Mouse (Mus musculus): ENCODE results near the gene Itga1. TPM values are rescaled to one million over a fixed set of nuclear protein-coding genes. Genes with fewer than 3 reads are reported as not detected.

Gene Itga1
- total and polyA plus RNA-seq, 3 experiments, result under 0.01 to 0.04 (median 0.01) TPM

- TF ChIP-seq CHD1 (IDR thresholded peaks at IDR 0.05; ENCODE audit: low read depth, low read length) (no peak), UBTF (IDR thresholded peaks at IDR 0.05; ENCODE audit: low read depth, low read length) (no peak), NELFE (IDR thresholded peaks at IDR 0.05; ENCODE audit: low read depth, low read length) (no peak), TBP (conservative IDR thresholded peaks at IDR 0.05; ENCODE audit: low read depth, low read length) (no peak), CTCF (conservative IDR thresholded peaks at IDR 0.05 in 1 of 2, IDR thresholded peaks at IDR 0.05 in 1 of 2; ENCODE audit: low read depth in 2 of 2, low read length in 2 of 2) (no peak), USF1 (IDR thresholded peaks at IDR 0.05; ENCODE audit: low read depth, low read length) (no peak), SMC3 (IDR thresholded peaks at IDR 0.05; ENCODE audit: low read depth, low read length) (no peak), RCOR1 (conservative IDR thresholded peaks at IDR 0.05; ENCODE audit: low read depth, low read length) (no peak), GABPA (IDR thresholded peaks at IDR 0.05; ENCODE audit: insufficient replicate concordance, low read depth, low read length) (no peak), KAT2A (IDR thresholded peaks at IDR 0.05; ENCODE audit: insufficient replicate concordance, low read length) (no peak), MXI1 (IDR thresholded peaks at IDR 0.05; ENCODE audit: low read depth, low read length) (no peak), POLR2A (IDR thresholded peaks at IDR 0.05; ENCODE audit: low read depth, low read length) (no peak), PAX5 (IDR thresholded peaks at IDR 0.05; ENCODE audit: low read length) (no peak), TCF12 (IDR thresholded peaks at IDR 0.05; ENCODE audit: low read depth, low read length) (no peak)
- Histone ChIP-seq H3K4me1 (ENCODE audit: control insufficient read depth in 1 of 2, insufficient read depth in 2 of 2) (no peaks in the 10 kb centered on the region), H3K79me2 (replicated peaks; ENCODE audit: control insufficient read depth, extremely low read depth, insufficient read depth, poor library complexity, severe bottlenecking) (no peaks in the 10 kb centered on the region), H3K9me3 (replicated peaks; ENCODE audit: low read length) (no peaks in the 10 kb centered on the region), H3K36me3 (replicated peaks in 1 of 2; ENCODE audit: control insufficient read depth in 1 of 2, insufficient read depth in 1 of 2, low read length in 1 of 2) (no peaks in the 10 kb centered on the region), H3K27ac (ENCODE audit: insufficient read depth, low read depth) (no peak overlapping the region), H3K4me3 (replicated peaks in 1 of 3; ENCODE audit: low read depth in 2 of 3, low read length in 2 of 3, poor library complexity in 1 of 3) (no peak overlapping the region), H3K4me2 (ENCODE audit: insufficient read depth, low read depth, poor library complexity, severe bottlenecking) (no peak overlapping the region), H3K9ac (ENCODE audit: insufficient read depth, low read depth) (no peak overlapping the region), H3K27me3 (replicated peaks) (no peaks in the 10 kb centered on the region)
- dilution Hi-C loops (cut with MboI; ENCODE audit: extremely low pct_ligation_motif_present, extremely low pct_unique_long_range_greater_than_20kb, low sequenced_read_pairs) (no loop called here), in situ Hi-C loops (cut with MboI; ENCODE audit: low pct_ligation_motif_present, low pct_unique_long_range_greater_than_20kb, low sequenced_read_pairs) (no loop called here)
- no peak for DNase-seq (ENCODE audit: extremely low read depth)
Measured at GRCm38 (mm10) chr13:115138513-115138912, 36.7 kb upstream of the Itga1 start.

- TF ChIP-seq NELFE (IDR thresholded peaks at IDR 0.05; ENCODE audit: low read depth, low read length) (no peak), MAZ (IDR thresholded peaks at IDR 0.05; ENCODE audit: low read depth, low read length) (no peak), MYC (IDR thresholded peaks at IDR 0.05; ENCODE audit: low read depth, low read length) (no peak), ZC3H11A (IDR thresholded peaks at IDR 0.05; ENCODE audit: low read depth, low read length) (no peak), IRF4 (IDR thresholded peaks at IDR 0.05; ENCODE audit: low read depth, low read length) (peak; percentile 82), MXI1 (IDR thresholded peaks at IDR 0.05; ENCODE audit: low read depth, low read length) (no peak), TCF12 (IDR thresholded peaks at IDR 0.05; ENCODE audit: low read depth, low read length) (no peak), ELF1 (IDR thresholded peaks at IDR 0.05; ENCODE audit: low read depth, low read length) (no peak), E2F4 (IDR thresholded peaks at IDR 0.05; ENCODE audit: insufficient replicate concordance, low read depth, low read length) (no peak), ZNF384 (IDR thresholded peaks at IDR 0.05; ENCODE audit: low read depth, low read length) (0 out of 2 replicates have a peak, but pooled peaks have one; percentile 12), ETS1 (conservative IDR thresholded peaks at IDR 0.05; ENCODE audit: low read depth, low read length) (peak; percentile 84), CTCF (conservative IDR thresholded peaks at IDR 0.05 in 1 of 2, IDR thresholded peaks at IDR 0.05 in 1 of 2; ENCODE audit: low read depth in 2 of 2, low read length in 2 of 2) (no peak), TBP (conservative IDR thresholded peaks at IDR 0.05; ENCODE audit: low read depth, low read length) (no peak), RAD21 (IDR thresholded peaks at IDR 0.05; ENCODE audit: low read depth, low read length) (no peak), CHD1 (IDR thresholded peaks at IDR 0.05; ENCODE audit: low read depth, low read length) (no peak), EP300 (IDR thresholded peaks at IDR 0.05; ENCODE audit: low read length) (peak; percentile 83)
- DNase-seq (ENCODE audit: extremely low read depth), result peak; percentile 31
- in situ Hi-C loops (cut with MboI; ENCODE audit: low pct_ligation_motif_present, low pct_unique_long_range_greater_than_20kb, low sequenced_read_pairs) (no loop called here), dilution Hi-C loops (cut with MboI; ENCODE audit: extremely low pct_ligation_motif_present, extremely low pct_unique_long_range_greater_than_20kb, low sequenced_read_pairs) (no loop called here)
- no peak overlapping the region for H3K4me2 ChIP-seq (ENCODE audit: insufficient read depth, low read depth, poor library complexity, severe bottlenecking)
- no peaks in the 10 kb centered on the region for H3K79me2 ChIP-seq (replicated peaks; ENCODE audit: control insufficient read depth, extremely low read depth, insufficient read depth, poor library complexity, severe bottlenecking)
- H3K9me3 ChIP-seq (replicated peaks; ENCODE audit: low read length), result no peaks in the 10 kb centered on the region
- H3K36me3 ChIP-seq (replicated peaks in 1 of 2; ENCODE audit: control insufficient read depth in 1 of 2, insufficient read depth in 1 of 2, low read length in 1 of 2), result no peaks in the 10 kb centered on the region
- H3K4me1 ChIP-seq (ENCODE audit: control insufficient read depth in 1 of 2, insufficient read depth in 2 of 2), result 0 out of 4 replicates have a peak, but pooled peaks cover 0 to under 1% of the 10 kb centered on the region in 2 experiments
- no peaks in the 10 kb centered on the region for H3K27me3 ChIP-seq (replicated peaks)
- H3K27ac ChIP-seq (ENCODE audit: insufficient read depth, low read depth), result no peak overlapping the region
- H3K9ac ChIP-seq (ENCODE audit: insufficient read depth, low read depth), result no peak overlapping the region
- H3K4me3 ChIP-seq (replicated peaks in 1 of 3; ENCODE audit: low read depth in 2 of 3, low read length in 2 of 3, poor library complexity in 1 of 3), result peak overlapping the region in 2 of 3 experiments; percentile 14 to 38
Measured at GRCm38 (mm10) chr13:115136761-115137160, 35.0 kb upstream of the Itga1 start.
